Comparison of ENCODE assay signal across 22 mouse cellular contexts in genomic region chr3:133218501-133218900, GRCm38 (mm10). TPM values are rescaled to one million over a fixed set of nuclear protein-coding genes. Genes with fewer than 3 reads are reported as not detected.
A peak's percentile ranks its signal among the peaks of the same experiment; 100 is the strongest.
DNase-seq lines count a peak whose midpoint lies in the region; ATAC-seq lines count a peak whose summit lies in the region.
"Had no signal": no experiment of that assay in that cellular context is flagged by ENCODE, and none has a peak within 500 bp of the region (broad histone marks: within the 10 kb centered on the region; RNA-seq: fewer than 3 reads in every experiment).

No protein-coding gene starts in this region.

- no peak overlapping the region for H3K9ac ChIP-seq in forebrain, embryonic 13.5 days
- no peak overlapping the region for H3K9ac ChIP-seq in forebrain, embryonic 11.5 days (ENCODE audit: low read length)
- no peak overlapping the region for H3K9ac ChIP-seq in hindbrain, embryonic 13.5 days
- no peak overlapping the region for H3K9ac ChIP-seq in forebrain, embryonic 16.5 days (replicated peaks; ENCODE audit: low read depth, low read length)
- H3K9ac ChIP-seq: embryonic facial prominence, embryonic 15.5 days; heart, embryonic 13.5 days had no signal

- no peaks in the 10 kb centered on the region for H3K4me1 ChIP-seq in forebrain, embryonic 13.5 days
- no peaks in the 10 kb centered on the region for H3K4me1 ChIP-seq in forebrain, embryonic 11.5 days (replicated peaks; ENCODE audit: control insufficient read depth, insufficient read depth, low read length)
- peaks cover 4% of the 10 kb centered on the region for H3K4me1 ChIP-seq in hindbrain, embryonic 13.5 days (replicated peaks)
- H3K4me1 ChIP-seq in hindbrain, embryonic 10.5 days (replicated peaks) = no peaks in the 10 kb centered on the region
- no peaks in the 10 kb centered on the region for H3K4me1 ChIP-seq in forebrain, embryonic 16.5 days (replicated peaks; ENCODE audit: control insufficient read depth, insufficient read depth, low read length)
- H3K4me1 ChIP-seq: embryonic facial prominence, embryonic 15.5 days; heart, embryonic 13.5 days had no signal

- no peak overlapping the region for H3K27ac ChIP-seq in forebrain, embryonic 13.5 days
- no peak overlapping the region for H3K27ac ChIP-seq in forebrain, embryonic 11.5 days (ENCODE audit: low read depth, low read length)
- no peak overlapping the region for H3K27ac ChIP-seq in hindbrain, embryonic 13.5 days
- H3K27ac ChIP-seq in hindbrain, embryonic 10.5 days = no peak overlapping the region
- no peak overlapping the region for H3K27ac ChIP-seq in forebrain, embryonic 16.5 days (ENCODE audit: low read length)
- H3K27ac ChIP-seq: embryonic facial prominence, embryonic 15.5 days; gastrocnemius, adult 2 months; heart, embryonic 13.5 days had no signal

- H3K27me3 ChIP-seq in forebrain, embryonic 13.5 days = no peaks in the 10 kb centered on the region
- no peaks in the 10 kb centered on the region for H3K27me3 ChIP-seq in forebrain, embryonic 11.5 days (ENCODE audit: control insufficient read depth, insufficient read depth, low read length)
- H3K27me3 ChIP-seq in hindbrain, embryonic 13.5 days = no peaks in the 10 kb centered on the region
- no peaks in the 10 kb centered on the region for H3K27me3 ChIP-seq in hindbrain, embryonic 10.5 days (ENCODE audit: insufficient read depth, poor library complexity, severe bottlenecking)
- H3K27me3 ChIP-seq in forebrain, embryonic 16.5 days (replicated peaks; ENCODE audit: control insufficient read depth, insufficient read depth, low read length) = no peaks in the 10 kb centered on the region
- H3K27me3 ChIP-seq: embryonic facial prominence, embryonic 15.5 days; heart, embryonic 13.5 days had no signal

- 63% methylated on average over 7 of the region's 7 CpGs for WGBS in forebrain, embryonic 13.5 days
- 78% methylated on average over 7 of the region's 7 CpGs for WGBS in forebrain, embryonic 11.5 days
- 53% methylated on average over 7 of the region's 7 CpGs for WGBS in hindbrain, embryonic 13.5 days
- WGBS in hindbrain, embryonic 10.5 days = 79% methylated on average over 7 of the region's 7 CpGs
- 56% methylated on average over 7 of the region's 7 CpGs for whole genome bisulfite sequencing in forebrain, embryonic 16.5 days

- peak; percentile 60 for ATAC-seq in forebrain, embryonic 13.5 days
- no peak for ATAC-seq in forebrain, embryonic 11.5 days (replicated peaks; ENCODE audit: low FRiP score)
- ATAC-seq in hindbrain, embryonic 13.5 days (ENCODE audit: low FRiP score) = peak; percentile 72
- ATAC-seq in forebrain, embryonic 16.5 days = peak; percentile 67
- ATAC-seq: activated CD4-positive, CD25-positive, alpha-beta regulatory T cell, adult 4 months; intestine, embryonic 16.5 days; Patski had no signal

- no peaks in the 10 kb centered on the region for H3K36me3 ChIP-seq in forebrain, embryonic 13.5 days (ENCODE audit: poor library complexity, severe bottlenecking)
- H3K36me3 ChIP-seq in forebrain, embryonic 11.5 days (ENCODE audit: control insufficient read depth, insufficient read depth, low read length) = no peaks in the 10 kb centered on the region
- H3K36me3 ChIP-seq in hindbrain, embryonic 13.5 days = no peaks in the 10 kb centered on the region
- no peaks in the 10 kb centered on the region for H3K36me3 ChIP-seq in hindbrain, embryonic 10.5 days
- H3K36me3 ChIP-seq in forebrain, embryonic 16.5 days (ENCODE audit: control insufficient read depth, insufficient read depth) = no peaks in the 10 kb centered on the region
- H3K36me3 ChIP-seq: embryonic facial prominence, embryonic 15.5 days; heart, embryonic 13.5 days had no signal

- no peak for DNase-seq in forebrain, embryonic 11.5 days (ENCODE audit: low spot score)
- DNase-seq in hindbrain, embryonic 10.5 days (ENCODE audit: low spot score) = no peak
- DNase-seq in thymus, postnatal 0 days (ENCODE audit: low spot score) = no peak
- no peak for DNase-seq in Muller cell, postnatal 12 days (ENCODE audit: inconsistent ontology term)
- DNase-seq: adrenal gland, postnatal 14 days; cerebellum, adult 18-20 months; cerebellum, adult 9-11 months; cerebellum, postnatal 36 days; gastrocnemius, adult 2 months; gastrocnemius, postnatal 25 days; heart, postnatal 36 days; kidney, adult 2 months had no signal

- no peaks in the 10 kb centered on the region for H3K9me3 ChIP-seq in forebrain, embryonic 13.5 days (replicated peaks)
- no peaks in the 10 kb centered on the region for H3K9me3 ChIP-seq in forebrain, embryonic 11.5 days (ENCODE audit: control insufficient read depth, low read length)
- H3K9me3 ChIP-seq in hindbrain, embryonic 13.5 days = no peaks in the 10 kb centered on the region
- H3K9me3 ChIP-seq in hindbrain, embryonic 10.5 days = no peaks in the 10 kb centered on the region
- H3K9me3 ChIP-seq in forebrain, embryonic 16.5 days (ENCODE audit: control insufficient read depth, low read length) = no peaks in the 10 kb centered on the region
- H3K9me3 ChIP-seq: embryonic facial prominence, embryonic 15.5 days; heart, embryonic 13.5 days had no signal

- no peak overlapping the region for H3K4me2 ChIP-seq in forebrain, embryonic 13.5 days
- H3K4me2 ChIP-seq in forebrain, embryonic 11.5 days (ENCODE audit: low read depth, low read length, severe bottlenecking) = no peak overlapping the region
- H3K4me2 ChIP-seq in hindbrain, embryonic 13.5 days = no peak overlapping the region
- H3K4me2 ChIP-seq in forebrain, embryonic 16.5 days (ENCODE audit: low read length) = no peak overlapping the region
- H3K4me2 ChIP-seq: embryonic facial prominence, embryonic 15.5 days; heart, embryonic 13.5 days had no signal

- H3K4me3 ChIP-seq in forebrain, embryonic 13.5 days = no peak overlapping the region
- no peak overlapping the region for H3K4me3 ChIP-seq in forebrain, embryonic 11.5 days (ENCODE audit: low read depth, low read length)
- H3K4me3 ChIP-seq in hindbrain, embryonic 13.5 days = no peak overlapping the region
- H3K4me3 ChIP-seq in hindbrain, embryonic 10.5 days = no peak overlapping the region
- no peak overlapping the region for H3K4me3 ChIP-seq in forebrain, embryonic 16.5 days (replicated peaks; ENCODE audit: low read length)
- H3K4me3 ChIP-seq: embryonic facial prominence, embryonic 15.5 days; erythroblast, embryonic 14.5 days; gastrocnemius, adult 2 months; heart, embryonic 13.5 days had no signal

RNA-seq across cellular contexts. Expression of gene Arhgef38, which starts 16.2 kb away (rescaled TPM):
- 0.03 TPM in 1 of 2 replicates, not detected in the other for polyA plus RNA-seq in forebrain, embryonic 13.5 days (2015; fragmentation: Nextera tagmentation; extraction: Ambion mirVana)
- 0.07 TPM in 1 of 2 replicates, not detected in the other for polyA plus RNA-seq in forebrain, embryonic 11.5 days (2014; fragmentation: Nextera tagmentation; extraction: Ambion mirVana)
- 0.03 TPM in 1 of 2 replicates, not detected in the other for polyA plus RNA-seq in hindbrain, embryonic 13.5 days (2015; fragmentation: Nextera tagmentation; extraction: Ambion mirVana)
- polyA plus RNA-seq in hindbrain, embryonic 10.5 days (2016; fragmentation: Nextera tagmentation; extraction: Ambion mirVana) = 0.16 and 0.42 TPM in 2 replicates
- 0.06 TPM in 1 of 2 replicates, not detected in the other for polyA plus RNA-seq in forebrain, embryonic 16.5 days (2015; fragmentation: Nextera tagmentation; extraction: Ambion mirVana)
- polyA plus RNA-seq in thymus, postnatal 0 days (2015; fragmentation: Nextera tagmentation; extraction: Ambion mirVana) = 0.04 and 0.08 TPM in 2 replicates
- polyA plus RNA-seq: activated CD4-positive, CD25-positive, alpha-beta regulatory T cell, adult 4 months; C2C12; erythroblast, embryonic 14.5 days; heart, embryonic 13.5 days had no signal
